Mouse (Mus musculus): ENCODE measurements around the gene Lamtor2. TPM values are rescaled to one million over a fixed set of nuclear protein-coding genes. Genes with fewer than 3 reads are reported as not detected.

Lamtor2 gene
- polyA plus RNA-seq, 1 experiment from 2014 or later = 174 TPM

DNA sequence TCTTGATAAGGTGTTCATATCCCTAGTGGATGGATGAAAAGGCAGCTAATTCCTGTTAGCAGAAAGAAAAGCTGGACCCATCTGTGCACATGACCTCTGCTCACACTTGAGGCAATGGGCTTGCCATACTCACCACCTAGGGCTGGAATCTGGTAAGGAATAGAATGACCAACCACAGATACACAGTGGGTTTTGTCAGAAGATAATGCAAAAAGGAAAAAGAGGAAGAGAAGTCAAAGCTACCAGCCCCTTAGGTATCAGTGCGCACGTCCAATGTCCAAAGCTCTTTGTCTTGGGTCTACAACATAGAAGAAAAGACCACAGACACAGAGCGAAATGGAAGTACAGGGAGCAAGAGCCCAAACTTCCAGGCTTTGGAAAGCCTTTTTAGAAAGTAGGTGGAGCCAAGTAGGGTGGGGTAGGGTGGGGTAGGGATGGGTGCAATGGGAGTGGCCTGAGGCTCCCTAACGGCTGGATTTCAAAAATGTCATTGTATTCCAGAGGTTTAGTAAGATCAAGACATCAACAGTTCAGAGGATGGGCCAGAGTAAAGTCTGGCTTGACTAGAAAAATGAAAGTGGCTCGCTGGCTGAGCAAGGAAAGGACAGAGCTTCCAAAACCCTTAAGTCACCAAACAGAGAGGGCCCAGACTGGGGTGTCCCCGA is 51.4 kb downstream of the Lamtor2 start:
- no peaks in the 10 kb centered on the region for H3K36me3 ChIP-seq (replicated peaks)
- peak overlapping the region; percentile 61 for H3K4me3 ChIP-seq
- H3K27ac ChIP-seq = peak overlapping the region; percentile 69; the same call in 1 of the 2 replicates
- peaks cover 56% of the 10 kb centered on the region for H3K27me3 ChIP-seq (ENCODE audit: poor library complexity, severe bottlenecking)
- 53% methylated on average over 6 of the region's 6 CpGs for WGBS
- peaks cover 53% of the 10 kb centered on the region for H3K4me1 ChIP-seq
- DNase-seq (ENCODE audit: extremely low spot score, low spot score) = no peak
- H3K9me3 ChIP-seq = no peaks in the 10 kb centered on the region

DNA sequence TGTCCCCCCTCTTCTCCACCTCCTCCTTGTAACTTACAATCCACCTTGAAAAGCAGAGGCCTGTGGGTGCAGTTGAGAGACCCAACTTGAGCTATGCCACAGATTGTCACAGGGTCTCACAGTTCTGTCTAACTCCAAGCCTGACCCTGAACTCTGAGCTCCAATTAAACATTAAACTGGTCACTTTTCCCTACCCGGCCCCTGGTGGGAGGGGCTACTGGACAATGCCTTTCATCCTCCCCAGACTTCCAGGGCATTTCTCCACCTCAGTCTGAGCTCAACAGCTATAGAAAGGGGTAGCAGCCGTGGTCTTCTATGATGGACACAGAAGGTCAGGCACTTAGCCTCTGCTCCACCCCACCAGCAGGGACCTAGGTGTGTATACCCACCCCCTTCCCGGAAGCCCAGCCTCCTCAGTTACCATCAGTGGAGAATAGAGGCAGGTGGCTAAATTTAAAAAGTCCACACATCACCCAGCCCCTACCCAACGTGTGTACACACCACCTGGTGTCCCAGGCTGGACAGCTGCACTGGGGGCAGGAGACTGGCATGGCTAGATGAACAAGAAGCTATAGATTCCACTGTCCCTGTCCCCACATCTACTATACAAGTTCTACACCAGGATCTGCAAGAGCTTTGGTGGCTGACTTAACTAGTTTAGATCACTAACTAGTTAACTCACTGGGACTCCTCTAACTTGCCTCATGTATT is 52.1 kb downstream of the Lamtor2 start:
- DNase-seq (ENCODE audit: extremely low spot score, low spot score) = no peak
- Histone ChIP-seq H3K9me3 (no peaks in the 10 kb centered on the region), H3K4me3 (no peak overlapping the region; the same call in 1 of the 2 replicates), H3K36me3 (replicated peaks) (no peaks in the 10 kb centered on the region), H3K27ac (no peak overlapping the region), H3K4me1 (peaks cover 51% of the 10 kb centered on the region), H3K27me3 (ENCODE audit: poor library complexity, severe bottlenecking) (peaks cover 57% of the 10 kb centered on the region)
- WGBS = 64% methylated on average over 4 of the region's 4 CpGs

DNA sequence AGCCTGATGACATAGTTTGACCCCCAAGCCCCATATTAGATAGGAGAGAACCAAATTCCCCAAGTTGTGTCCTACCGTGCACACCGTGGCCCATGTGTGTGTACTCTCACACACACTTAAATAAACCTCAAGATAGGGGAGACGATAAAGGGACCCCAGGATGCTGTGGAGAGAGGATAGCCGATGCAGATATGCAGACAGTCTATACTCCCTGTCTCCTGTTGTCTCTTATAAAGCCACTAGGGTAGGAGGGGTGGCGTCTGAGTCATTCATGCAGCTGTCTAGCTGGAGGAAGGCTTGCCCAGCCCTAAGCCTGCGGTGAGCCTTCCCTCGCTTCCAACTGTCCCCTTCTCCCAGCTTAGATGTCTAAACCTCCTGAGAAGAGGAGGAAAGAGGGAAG is 52.8 kb downstream of the Lamtor2 start:
- peaks cover 51% of the 10 kb centered on the region for H3K4me1 ChIP-seq
- 80% methylated on average over 7 of the region's 7 CpGs for WGBS
- DNase-seq (ENCODE audit: extremely low spot score, low spot score) = no peak

More for the DNA sequence above, 52.8 kb downstream of the Lamtor2 start:
- H3K27ac ChIP-seq = no peak overlapping the region
- no peak overlapping the region for H3K4me3 ChIP-seq
- H3K27me3 ChIP-seq (ENCODE audit: poor library complexity, severe bottlenecking) = peaks cover 58% of the 10 kb centered on the region
- H3K36me3 ChIP-seq (replicated peaks) = no peaks in the 10 kb centered on the region
- H3K9me3 ChIP-seq = no peaks in the 10 kb centered on the region

MicroRNA genes within 50 kb of the gene (microRNA counts, 519-probe panel; counts per million panel counts)
- microRNA mmu-miR-1905 = 341 counts per million, percentile 65 among the panel's probes with 10 or more counts

Small RNA genes within 50 kb of the gene (microRNA-seq; reads per million reads assigned to microRNA genes)
- 1.2 reads per million for gene Mir1905

Other genes starting within 250 kb of the Lamtor2 start
- 114 and 124 TPM in 2 replicates for gene Glmp, start 228.1 kb downstream of the Lamtor2 start, polyA plus RNA-seq (2016; fragmentation: Nextera tagmentation; extraction: Ambion mirVana)
- 2.7 and 3.3 TPM in 2 replicates for gene Tmem79, start 216.9 kb downstream of the Lamtor2 start, polyA plus RNA-seq (2016; fragmentation: Nextera tagmentation; extraction: Ambion mirVana)
- 81.7 and 85.6 TPM in 2 replicates for gene Smg5, start 216.8 kb downstream of the Lamtor2 start, polyA plus RNA-seq (2016; fragmentation: Nextera tagmentation; extraction: Ambion mirVana)
- gene Paqr6, start 188.5 kb downstream of the Lamtor2 start, polyA plus RNA-seq (2016; fragmentation: Nextera tagmentation; extraction: Ambion mirVana) = 1.1 and 1.2 TPM in 2 replicates
- gene Bglap3, start 180.3 kb downstream of the Lamtor2 start, polyA plus RNA-seq (2016; fragmentation: Nextera tagmentation; extraction: Ambion mirVana) = 0.10 and 0.24 TPM in 2 replicates
- gene Bglap2, start 174.4 kb downstream of the Lamtor2 start, polyA plus RNA-seq (2016; fragmentation: Nextera tagmentation; extraction: Ambion mirVana) = not detected in 2 replicates
- gene Bglap, start 168.6 kb downstream of the Lamtor2 start, polyA plus RNA-seq (2016; fragmentation: Nextera tagmentation; extraction: Ambion mirVana) = 0.84 TPM in 1 of 2 replicates, not detected in the other
- 177 and 181 TPM in 2 replicates for gene Pmf1, start 142.7 kb downstream of the Lamtor2 start, polyA plus RNA-seq (2016; fragmentation: Nextera tagmentation; extraction: Ambion mirVana)
- 17.9 and 20.0 TPM in 2 replicates for gene Slc25a44, start 127.9 kb downstream of the Lamtor2 start, polyA plus RNA-seq (2016; fragmentation: Nextera tagmentation; extraction: Ambion mirVana)
- gene Sema4a, start 91.9 kb downstream of the Lamtor2 start, polyA plus RNA-seq (2016; fragmentation: Nextera tagmentation; extraction: Ambion mirVana) = 5.9 and 6.7 TPM in 2 replicates
- 11.6 and 11.8 TPM in 2 replicates for gene Lmna, start 43.1 kb downstream of the Lamtor2 start, polyA plus RNA-seq (2016; fragmentation: Nextera tagmentation; extraction: Ambion mirVana)
- gene Mex3a, start 20.7 kb downstream of the Lamtor2 start, polyA plus RNA-seq (2016; fragmentation: Nextera tagmentation; extraction: Ambion mirVana) = 27.4 and 28.6 TPM in 2 replicates
- gene Rab25, start 4.8 kb downstream of the Lamtor2 start, polyA plus RNA-seq (2016; fragmentation: Nextera tagmentation; extraction: Ambion mirVana) = 2.8 and 4.0 TPM in 2 replicates
- gene Ubqln4, start 684 bp upstream of the Lamtor2 start, polyA plus RNA-seq (2016; fragmentation: Nextera tagmentation; extraction: Ambion mirVana) = 73.4 and 77.4 TPM in 2 replicates
- 174 and 188 TPM in 2 replicates for gene Ssr2, start 22.8 kb upstream of the Lamtor2 start, polyA plus RNA-seq (2016; fragmentation: Nextera tagmentation; extraction: Ambion mirVana)
- 79.3 and 92.6 TPM in 2 replicates for gene Arhgef2, start 52.9 kb upstream of the Lamtor2 start, polyA plus RNA-seq (2016; fragmentation: Nextera tagmentation; extraction: Ambion mirVana)
- gene Rxfp4, start 100.1 kb upstream of the Lamtor2 start, polyA plus RNA-seq (2016; fragmentation: Nextera tagmentation; extraction: Ambion mirVana) = not detected in 2 replicates
- gene Khdc4, start 132.7 kb upstream of the Lamtor2 start, polyA plus RNA-seq (2016; fragmentation: Nextera tagmentation; extraction: Ambion mirVana) = 86.3 and 97.3 TPM in 2 replicates
- 32.3 and 34.3 TPM in 2 replicates for gene Rit1, start 163.8 kb upstream of the Lamtor2 start, polyA plus RNA-seq (2016; fragmentation: Nextera tagmentation; extraction: Ambion mirVana)
- 121 and 123 TPM in 2 replicates for gene Syt11, start 222.1 kb upstream of the Lamtor2 start, polyA plus RNA-seq (2016; fragmentation: Nextera tagmentation; extraction: Ambion mirVana)